Mouse (Mus musculus): Measurements from ENCODE around the gene Agap1.

DNA sequence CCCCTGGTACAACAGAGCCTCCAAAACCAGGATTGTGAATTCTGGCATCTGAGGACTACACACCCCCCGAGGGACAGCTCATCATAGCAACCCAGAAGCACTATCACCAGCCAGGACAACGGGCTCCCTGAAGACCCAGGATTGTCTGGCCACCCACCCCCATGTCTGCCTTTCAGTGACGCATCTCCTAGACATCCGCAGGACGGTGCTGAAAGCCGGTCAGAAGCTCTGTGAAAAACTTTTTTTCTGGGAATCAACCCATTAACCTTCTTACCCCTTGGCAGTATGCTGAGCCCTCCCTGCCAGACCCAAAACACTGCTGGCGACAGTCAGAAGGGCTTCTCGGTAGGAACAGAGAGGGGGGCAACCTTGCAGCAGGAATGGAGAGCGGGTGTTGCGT, 426.2 kb downstream of the Agap1 start:
- no peak for TF ChIP-seq CTCF (IDR thresholded peaks at IDR 0.05; ENCODE audit: low read depth)
- no peak for TF ChIP-seq EP300 (optimal IDR thresholded peaks at IDR 0.05)

Measured in stomach, postnatal 0 days (tissue).